Mouse (Mus musculus) embryonic facial prominence, embryonic 13.5 days (tissue): ENCODE data around the gene Cmpk2. TPM values are rescaled to one million over a fixed set of nuclear protein-coding genes. Genes with fewer than 3 reads are reported as not detected.

Experiments
- polyA plus RNA-seq: library from polyadenylated mRNA; unstranded; fragments of >200 nt; fragmentation: Nextera tagmentation; extraction: Ambion mirVana; gene quantifications from 2 replicates; pipeline ENCODE4 v1.2.1, GENCODE M21; 2015

Cmpk2 gene
- polyA plus RNA-seq, 1 experiment from 2014 or later, result 5.1 TPM

Other genes with a start within 250 kb of the Cmpk2 start
- gene Rnf144a, start 54.0 kb upstream of the Cmpk2 start, polyA plus RNA-seq, result 46.4 and 48.3 TPM in 2 replicates
- 0.41 and 0.70 TPM in 2 replicates for gene Rsad2, start 12.8 kb upstream of the Cmpk2 start, polyA plus RNA-seq